Mouse (Mus musculus): ENCODE measurements around the gene Ints6.
"Not testable (repeated sequence)": the region's sequence is repeated elsewhere in the genome, so short reads cannot be mapped to it uniquely, and the experiment has no call there.

The Ints6 gene

GRCm38 (mm10) chr14:62751479-62751878 lies 9.5 kb downstream of the Ints6 start:
- no peak for DNase-seq (ENCODE audit: low spot score)

- DNase-seq (ENCODE audit: low spot score), result no peak
Measured at GRCm38 (mm10) chr14:62735646-62736045, 25.3 kb downstream of the Ints6 start.

- no peak for DNase-seq (ENCODE audit: low spot score)
Measured at GRCm38 (mm10) chr14:62733666-62734065, 27.3 kb downstream of the Ints6 start.

- no peak for DNase-seq (ENCODE audit: low spot score)
Measured at GRCm38 (mm10) chr14:62731902-62732301, 29.1 kb downstream of the Ints6 start.

- no peak for DNase-seq (ENCODE audit: low spot score)
Measured at GRCm38 (mm10) chr14:62724560-62724959, 36.4 kb downstream of the Ints6 start.

- no peak for DNase-seq (ENCODE audit: low spot score)
Measured at GRCm38 (mm10) chr14:62721625-62722024, 39.3 kb downstream of the Ints6 start.

- no peak for DNase-seq (ENCODE audit: low spot score)
Measured at GRCm38 (mm10) chr14:62718161-62718560, 42.8 kb downstream of the Ints6 start.

GRCm38 (mm10) chr14:62673646-62674045 lies 87.3 kb downstream of the Ints6 start:
- no peak for DNase-seq (ENCODE audit: low spot score)

GRCm38 (mm10) chr14:62664976-62665673 lies 95.8 kb downstream of the Ints6 start:
- DNase-seq (ENCODE audit: low spot score), result no peak

GRCm38 (mm10) chr14:62663367-62663766 lies 97.6 kb downstream of the Ints6 start, which contains the start of gene Serpine3:
Gene Serpine3 (plus strand): TSS chr14:62663667.
- DNase-seq (ENCODE audit: low spot score), result no peak

- no peak for DNase-seq (ENCODE audit: low spot score)
Measured at GRCm38 (mm10) chr14:62662381-62662780, 98.6 kb downstream of the Ints6 start.

GRCm38 (mm10) chr14:62657469-62657868 lies 103.5 kb downstream of the Ints6 start:
- DNase-seq (ENCODE audit: low spot score), result no peak

GRCm38 (mm10) chr14:62655996-62656395 lies 105.0 kb downstream of the Ints6 start:
- no peak for DNase-seq (ENCODE audit: low spot score)

- no peak for DNase-seq (ENCODE audit: low spot score)
Measured at GRCm38 (mm10) chr14:62651771-62652170, 109.2 kb downstream of the Ints6 start.

GRCm38 (mm10) chr14:62650376-62650775 lies 110.6 kb downstream of the Ints6 start:
- DNase-seq (ENCODE audit: low spot score), result no peak

GRCm38 (mm10) chr14:62648405-62648804 lies 112.6 kb downstream of the Ints6 start:
- DNase-seq (ENCODE audit: low spot score), result no peak

GRCm38 (mm10) chr14:62642368-62642767 lies 118.6 kb downstream of the Ints6 start:
- DNase-seq (ENCODE audit: low spot score), result not testable (repeated sequence)

- DNase-seq (ENCODE audit: low spot score), result no peak
Measured at GRCm38 (mm10) chr14:62640396-62640795, 120.6 kb downstream of the Ints6 start.

- DNase-seq (ENCODE audit: low spot score), result no peak
Measured at GRCm38 (mm10) chr14:62639551-62639950, 121.4 kb downstream of the Ints6 start.

GRCm38 (mm10) chr14:62639111-62639510 lies 121.9 kb downstream of the Ints6 start:
- no peak for DNase-seq (ENCODE audit: low spot score)

GRCm38 (mm10) chr14:62638345-62638702 lies 122.6 kb downstream of the Ints6 start:
- no peak for DNase-seq (ENCODE audit: low spot score)

- no peak for DNase-seq (ENCODE audit: low spot score)
Measured at GRCm38 (mm10) chr14:62637436-62638344, 123.3 kb downstream of the Ints6 start.

- no peak for DNase-seq (ENCODE audit: low spot score)
Measured at GRCm38 (mm10) chr14:62627951-62628350, 133.0 kb downstream of the Ints6 start.
